Mouse (Mus musculus): ENCODE data around the gene Hoxb8.

Gene Hoxb8

DNA sequence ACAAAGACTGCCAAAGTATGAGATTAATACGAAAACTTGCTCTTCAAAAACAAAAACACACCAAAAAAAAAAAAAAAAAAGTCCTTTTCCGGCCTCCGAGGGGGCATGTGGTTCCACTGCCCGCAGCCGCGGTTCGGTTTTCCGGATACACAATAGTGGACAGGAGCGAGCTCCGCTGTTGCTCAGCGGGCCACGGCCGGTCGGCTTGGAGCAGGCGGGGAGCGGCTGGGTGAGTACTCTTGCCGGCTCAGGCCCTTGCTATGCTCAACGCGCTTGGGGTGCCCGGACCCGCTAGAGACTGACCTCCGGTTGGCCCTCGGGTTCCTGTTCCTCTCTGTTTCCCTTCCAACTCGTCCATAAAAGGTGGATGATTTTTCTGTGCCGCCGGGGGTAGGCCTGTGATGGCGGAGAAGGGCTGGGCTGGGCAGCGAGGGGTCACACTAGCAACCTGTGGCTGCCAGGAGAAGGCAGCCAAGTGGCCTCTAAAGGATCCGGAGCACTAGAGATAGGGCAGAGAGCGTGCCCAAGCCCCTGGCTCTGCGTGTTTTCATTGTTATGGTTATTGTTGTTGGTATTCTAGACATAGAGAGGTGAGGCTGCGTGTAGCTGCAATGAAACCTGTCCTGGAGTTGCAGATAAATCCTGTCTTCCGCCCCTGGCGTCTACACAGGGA lies 33.1 kb downstream of the Hoxb8 start:
- DNase-seq (ENCODE audit: low spot score in 2 of 2) = no peak

DNA sequence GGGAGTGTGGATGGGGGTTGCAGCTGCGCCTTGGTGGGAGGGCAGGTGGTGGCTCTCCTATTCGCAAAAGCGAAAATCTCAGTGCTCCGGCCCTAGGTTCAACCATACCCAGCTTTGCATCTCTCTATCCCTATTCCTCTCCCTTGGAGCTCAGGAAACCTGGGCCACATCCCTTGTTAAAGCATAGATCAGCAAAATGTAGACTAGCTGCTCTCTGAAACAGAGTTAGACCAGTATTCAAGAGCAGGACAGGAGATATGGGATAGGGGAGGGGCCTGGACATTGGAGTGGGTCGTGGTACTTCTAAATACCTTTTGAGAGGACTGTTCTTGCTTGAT lies 33.6 kb downstream of the Hoxb8 start:
- no peak for DNase-seq (ENCODE audit: low spot score in 2 of 2)

DNA sequence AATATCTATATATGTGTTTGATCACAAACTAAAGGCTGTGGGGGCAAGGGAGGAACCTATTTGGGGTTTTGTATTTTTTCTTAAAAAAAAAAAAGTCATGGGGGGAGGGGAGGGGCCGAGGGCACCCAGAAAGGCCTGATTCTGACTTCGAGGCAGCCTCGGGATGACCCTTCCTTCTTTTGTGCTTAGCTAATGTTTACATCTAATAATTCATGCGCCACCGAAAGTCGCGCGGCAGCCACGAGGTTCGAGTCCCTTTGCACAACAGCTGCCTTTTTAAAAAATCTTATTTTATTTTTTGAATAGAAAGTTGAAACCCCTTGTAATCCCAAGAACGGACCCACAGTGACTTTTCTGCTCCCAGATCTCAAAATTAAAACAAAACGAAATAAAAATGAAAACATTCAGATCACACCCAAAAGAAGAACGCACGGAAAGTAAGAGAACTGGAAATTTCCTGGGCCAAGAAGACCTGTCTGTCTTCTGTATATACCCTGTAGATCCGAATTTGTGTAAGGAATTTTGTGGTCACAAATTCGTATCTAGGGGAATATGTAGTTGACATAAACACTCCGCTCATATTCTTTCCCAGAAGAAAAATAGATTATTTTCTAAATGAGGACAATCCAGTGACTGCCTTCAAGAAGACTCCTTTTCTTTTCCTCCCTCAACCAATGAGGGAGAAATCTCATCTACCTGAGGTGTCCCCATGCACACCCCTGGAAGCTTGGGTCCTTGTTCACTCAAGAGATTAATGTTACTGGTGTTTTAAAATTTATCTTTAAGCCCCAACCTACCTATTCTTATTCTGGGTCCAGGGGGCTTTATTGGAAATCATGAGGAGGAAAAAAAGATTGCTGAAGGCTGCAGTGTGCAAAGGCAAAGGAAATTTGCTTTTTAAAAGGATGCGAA lies 35.2 kb downstream of the Hoxb8 start:
- no peak for DNase-seq (ENCODE audit: low spot score in 2 of 2)

DNA sequence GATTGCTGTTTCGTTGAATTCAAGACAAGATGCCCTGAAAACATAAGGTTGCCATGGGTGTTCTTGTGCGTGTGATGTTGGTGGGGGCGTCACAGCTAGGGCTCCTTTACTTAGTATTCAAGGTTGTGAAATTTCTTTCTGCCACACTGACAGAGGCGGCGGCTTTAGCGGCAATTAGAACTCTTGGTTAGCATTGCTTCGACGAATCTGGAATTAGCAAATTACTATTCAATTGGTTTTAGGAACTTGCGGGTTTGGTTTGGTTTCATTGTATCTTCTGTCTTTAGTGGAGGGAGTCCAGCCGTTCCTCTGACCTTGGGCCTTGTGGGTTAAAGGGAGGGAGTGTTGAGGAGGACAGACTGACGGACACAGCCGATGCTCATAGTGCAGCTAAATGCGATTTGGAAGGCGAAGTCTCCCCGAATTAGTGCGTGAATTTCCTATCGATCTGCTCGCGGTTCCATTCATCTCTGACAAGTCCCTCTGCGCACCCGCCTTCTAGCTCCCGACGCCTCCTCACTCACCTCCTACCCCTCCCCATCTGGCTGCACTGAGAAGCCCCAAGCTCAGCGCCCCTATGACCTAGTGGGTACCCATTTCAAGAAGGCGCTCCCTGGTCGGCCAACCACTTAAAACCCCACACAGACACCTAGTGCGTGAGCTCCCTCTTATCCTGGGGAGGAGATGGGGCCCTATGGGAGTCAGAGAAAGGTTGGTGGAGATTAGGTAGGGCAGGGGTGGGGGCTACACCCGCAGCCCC lies 36.1 kb downstream of the Hoxb8 start, which contains the start of gene Hoxb4:
Hoxb4 (plus strand) TSS at position 660 of the 760 bp plus-strand sequence.
- DNase-seq (ENCODE audit: low spot score in 2 of 2) = no peak

DNA sequence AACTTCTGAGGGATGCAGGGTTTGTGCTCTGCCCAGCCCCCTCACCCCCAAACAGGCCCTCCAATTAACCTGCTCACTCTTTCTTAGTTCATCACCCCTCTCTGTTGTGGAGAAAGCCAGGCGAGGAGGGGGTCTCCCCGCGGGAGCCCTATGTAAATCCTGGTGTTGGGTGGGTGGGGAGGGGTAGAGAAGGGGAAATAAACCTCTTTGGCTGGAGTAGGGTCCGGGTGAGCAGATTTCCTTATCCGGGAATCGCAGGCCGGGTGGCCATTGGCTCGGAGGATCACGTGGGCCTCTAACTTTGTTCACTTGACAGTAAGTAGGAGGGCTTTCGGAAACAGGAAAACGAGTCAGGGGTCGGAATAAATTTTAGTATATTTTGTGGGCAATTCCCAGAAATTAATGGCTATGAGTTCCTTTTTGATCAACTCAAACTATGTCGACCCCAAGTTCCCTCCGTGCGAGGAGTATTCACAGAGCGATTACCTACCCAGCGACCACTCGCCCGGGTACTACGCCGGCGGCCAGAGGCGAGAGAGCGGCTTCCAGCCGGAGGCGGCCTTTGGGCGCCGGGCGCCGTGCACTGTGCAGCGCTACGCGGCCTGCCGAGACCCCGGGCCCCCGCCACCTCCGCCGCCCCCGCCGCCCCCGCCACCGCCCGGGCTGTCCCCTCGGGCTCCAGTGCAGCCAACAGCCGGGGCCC lies 36.8 kb downstream of the Hoxb8 start:
- no peak for DNase-seq (ENCODE audit: low spot score in 2 of 2)

DNA sequence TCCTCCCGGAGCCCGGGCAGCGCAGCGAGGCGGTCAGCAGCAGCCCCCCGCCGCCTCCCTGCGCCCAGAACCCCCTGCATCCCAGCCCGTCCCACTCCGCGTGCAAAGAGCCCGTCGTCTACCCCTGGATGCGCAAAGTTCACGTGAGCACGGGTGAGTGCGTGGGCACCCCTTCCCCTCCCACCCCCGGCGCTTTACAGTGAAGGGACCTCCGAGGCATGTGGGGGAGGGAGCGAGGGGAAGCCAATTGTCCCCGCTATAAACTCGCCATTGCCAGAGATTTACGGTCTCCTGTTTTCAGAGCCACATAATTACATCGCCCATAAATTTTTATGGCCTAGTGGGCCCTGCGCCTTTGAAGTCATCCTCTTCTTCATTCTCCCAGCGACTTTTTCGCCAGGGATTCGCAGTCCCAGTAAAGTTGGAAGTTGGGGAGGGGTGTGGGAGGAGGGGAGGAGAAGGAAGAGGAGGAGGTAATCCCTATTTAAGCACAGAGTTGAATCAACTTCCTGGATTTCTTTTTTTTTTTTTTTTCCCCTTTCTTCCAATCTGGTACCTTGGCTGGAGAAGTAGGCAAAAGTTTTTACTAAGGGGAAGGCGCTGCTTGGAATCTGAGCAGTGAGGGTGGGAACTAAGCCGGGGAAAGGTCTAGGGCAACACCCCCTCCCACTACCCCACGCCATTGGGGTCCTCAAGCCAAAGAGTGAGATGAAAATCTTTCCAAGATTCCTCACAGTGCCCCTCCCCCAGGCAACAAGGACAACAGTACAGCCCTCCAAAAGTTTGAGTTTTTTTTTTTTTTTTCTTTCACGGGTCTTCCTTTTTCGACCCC lies 37.6 kb downstream of the Hoxb8 start:
- DNase-seq (ENCODE audit: low spot score in 2 of 2) = no peak

DNA sequence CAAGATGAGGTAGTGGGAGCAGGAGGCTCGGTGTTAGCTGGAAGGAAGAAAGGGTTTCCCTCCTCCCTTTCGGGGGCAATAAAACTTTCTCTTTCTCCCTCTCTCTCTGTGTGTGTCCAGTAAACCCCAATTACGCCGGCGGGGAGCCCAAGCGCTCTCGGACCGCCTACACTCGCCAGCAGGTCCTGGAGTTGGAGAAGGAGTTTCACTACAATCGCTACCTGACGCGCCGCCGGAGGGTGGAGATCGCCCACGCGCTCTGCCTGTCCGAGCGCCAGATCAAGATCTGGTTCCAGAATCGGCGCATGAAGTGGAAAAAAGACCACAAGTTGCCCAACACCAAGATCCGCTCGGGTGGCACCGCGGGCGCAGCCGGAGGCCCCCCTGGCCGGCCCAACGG lies 38.2 kb downstream of the Hoxb8 start:
- no peak for DNase-seq (ENCODE audit: low spot score in 2 of 2)

DNA sequence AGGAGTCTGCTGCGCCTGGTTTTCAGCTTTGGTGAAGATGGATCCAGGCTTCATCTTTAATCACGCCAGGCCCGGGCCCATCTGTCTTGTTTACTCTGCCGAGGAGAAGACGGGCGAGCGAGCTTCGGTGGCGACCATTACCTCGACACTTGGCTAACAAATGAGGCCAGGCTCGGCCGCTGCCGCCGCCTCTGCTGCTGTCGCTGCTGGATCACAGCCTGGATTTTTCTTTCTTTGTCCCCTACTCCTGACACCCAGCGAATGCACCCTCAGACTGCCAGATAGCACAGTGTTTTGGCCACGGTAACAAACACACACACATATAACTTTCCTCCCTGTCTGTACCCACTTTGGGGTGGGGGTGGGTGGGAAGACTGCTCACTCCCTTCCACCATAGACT lies 39.0 kb downstream of the Hoxb8 start:
- no peak for DNase-seq (ENCODE audit: low spot score in 2 of 2)

DNA sequence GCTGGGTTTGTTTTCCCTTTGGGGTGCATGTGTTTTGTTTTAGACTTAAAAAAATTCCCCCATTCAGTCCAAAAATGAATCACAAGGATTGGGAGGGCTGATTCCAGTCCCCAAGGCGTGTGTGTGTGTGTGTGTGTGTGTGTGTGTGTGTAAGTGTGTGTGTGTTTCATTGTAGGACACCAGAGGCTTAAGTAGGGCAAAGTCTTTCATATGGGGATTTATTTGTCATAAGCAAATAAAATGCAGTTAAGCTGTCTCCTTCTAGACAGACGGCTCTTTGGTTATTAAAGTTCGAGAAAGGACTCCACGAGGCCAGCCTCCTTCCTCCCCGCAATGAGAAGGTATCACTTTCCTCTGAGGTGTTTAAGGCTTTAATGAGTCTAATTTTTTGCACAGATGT lies 40.1 kb downstream of the Hoxb8 start:
- no peak for DNase-seq (ENCODE audit: low spot score in 2 of 2)

DNA sequence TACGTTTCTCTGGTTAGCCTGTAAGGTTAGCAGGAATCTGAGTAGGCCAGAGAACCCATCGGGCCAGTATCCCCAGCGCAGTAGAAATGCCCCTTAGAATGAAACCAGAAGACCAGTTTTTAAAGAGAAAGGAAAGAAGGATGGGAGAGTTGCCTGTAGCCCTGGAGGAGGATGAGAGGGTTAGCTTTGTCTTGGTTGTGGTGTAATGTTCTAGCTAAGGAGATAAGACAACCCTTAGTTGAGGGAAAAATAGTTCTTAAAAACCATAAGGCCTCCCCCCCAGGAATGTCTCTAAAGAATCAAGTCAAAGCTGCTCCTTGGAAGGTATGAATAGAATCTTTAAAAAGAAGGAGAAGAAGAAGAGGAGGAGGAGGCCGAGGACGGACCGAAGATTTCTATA lies 41.0 kb downstream of the Hoxb8 start:
- DNase-seq (ENCODE audit: low spot score in 2 of 2) = no peak

DNA sequence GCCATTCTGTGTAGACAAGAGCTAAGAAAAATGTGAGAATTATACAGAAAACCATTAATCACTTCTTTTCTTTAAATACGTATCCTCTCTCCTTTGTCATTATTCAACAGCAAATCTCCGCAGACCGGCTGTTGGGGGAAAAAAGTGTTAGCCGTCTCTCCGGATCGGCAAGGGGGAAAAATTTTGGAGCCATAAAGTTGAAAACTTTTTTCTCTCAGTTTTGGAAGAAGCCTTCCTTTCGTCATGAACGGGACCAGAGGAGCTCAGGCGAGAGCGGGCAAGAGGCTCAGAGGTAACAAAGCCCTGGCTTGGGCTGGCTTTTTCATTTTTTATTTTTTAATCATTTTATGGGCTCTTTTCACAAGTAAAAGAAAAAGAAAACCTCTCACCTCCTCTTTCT lies 41.4 kb downstream of the Hoxb8 start, which contains the start of gene Hoxb3:
Hoxb3 (plus strand) TSS at position 173 of the 400 bp plus-strand sequence.
- no peak for DNase-seq (ENCODE audit: low spot score in 2 of 2)

DNA sequence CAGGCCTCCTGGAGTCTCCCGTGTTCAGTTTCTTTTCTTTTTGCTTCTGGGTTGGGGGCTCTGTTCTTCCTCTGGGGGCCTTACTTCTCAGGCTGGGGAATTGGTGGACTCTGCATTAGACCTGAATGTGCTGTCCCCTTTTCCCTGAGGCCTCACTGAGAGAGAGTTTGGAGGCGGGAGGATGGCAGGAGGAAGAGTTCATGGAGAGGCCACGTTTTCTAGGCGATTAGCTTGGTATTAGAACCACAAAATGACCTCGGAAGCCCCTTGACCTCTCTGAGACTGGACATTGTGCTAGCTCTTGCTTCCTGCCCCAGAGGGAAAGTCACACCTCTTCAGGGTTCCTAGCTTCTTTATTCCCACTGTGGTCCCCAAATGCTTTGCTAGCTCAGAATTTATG lies 42.4 kb downstream of the Hoxb8 start:
- no peak for DNase-seq (ENCODE audit: low spot score in 2 of 2)

DNA sequence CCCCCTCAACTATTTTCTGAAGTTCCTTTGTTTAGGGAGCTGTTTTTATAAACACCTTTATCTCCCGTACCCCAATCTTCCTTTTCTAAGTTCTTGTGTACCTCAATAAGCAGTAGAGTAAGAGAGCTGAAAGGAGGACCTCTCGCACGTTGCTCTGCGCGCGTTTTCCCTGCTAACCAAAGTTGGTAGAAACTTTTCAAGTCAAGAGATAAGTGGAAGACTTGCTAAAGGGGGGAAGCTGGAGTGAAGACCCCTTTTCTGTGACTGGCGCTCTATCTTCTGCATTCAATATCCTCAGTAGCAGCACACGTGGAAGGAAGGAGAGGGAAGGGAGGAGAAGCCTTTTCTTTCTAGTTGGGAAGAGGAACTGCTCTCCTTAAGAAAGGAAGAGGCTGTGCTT lies 43.3 kb downstream of the Hoxb8 start:
- no peak for DNase-seq (ENCODE audit: low spot score in 2 of 2)

DNA sequence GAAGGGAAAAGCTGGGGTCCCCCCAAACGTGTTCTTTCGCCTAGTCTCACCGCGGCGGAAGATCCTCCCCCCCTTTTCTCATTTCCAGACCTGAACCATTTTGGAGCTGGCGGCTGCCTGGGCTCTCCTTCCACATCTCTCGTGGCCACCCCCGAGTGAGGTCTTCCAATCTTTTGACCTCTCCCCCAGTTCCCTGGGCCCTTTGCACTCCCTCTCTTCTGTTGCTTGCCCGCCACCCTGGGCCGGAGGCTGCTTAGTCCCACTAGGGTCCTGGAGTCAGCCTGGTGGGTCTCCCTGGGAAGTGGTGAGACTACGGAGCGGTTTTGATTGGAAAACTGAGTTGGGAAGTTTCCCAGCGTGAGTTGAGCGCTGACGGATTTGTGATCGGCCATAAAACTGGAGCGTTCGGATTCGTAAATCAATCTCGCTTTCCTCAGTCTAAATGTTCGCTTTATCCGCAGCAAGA lies 44.1 kb downstream of the Hoxb8 start:
- no peak for DNase-seq (ENCODE audit: low spot score in 2 of 2)

DNA sequence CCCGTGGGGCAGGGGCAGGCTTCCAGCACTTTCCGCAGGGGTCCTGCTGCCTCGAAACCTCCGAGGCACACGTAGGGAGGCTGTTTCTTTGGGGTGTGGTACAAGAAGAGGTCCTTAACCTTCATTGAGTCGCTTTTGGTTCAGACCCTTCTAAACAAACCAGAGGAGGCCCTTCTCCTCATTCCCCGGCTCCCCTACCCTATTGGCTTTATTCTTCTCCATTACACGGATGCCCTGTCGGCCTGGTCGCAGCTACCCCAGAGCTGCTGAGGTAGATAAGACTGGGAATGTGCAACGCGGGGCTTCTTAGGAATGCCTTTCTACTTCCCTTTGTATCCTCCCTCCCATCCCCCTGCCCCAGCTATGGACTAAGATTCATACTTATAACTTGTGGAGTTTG lies 45.0 kb downstream of the Hoxb8 start:
- DNase-seq (ENCODE audit: low spot score in 2 of 2) = no peak

DNA sequence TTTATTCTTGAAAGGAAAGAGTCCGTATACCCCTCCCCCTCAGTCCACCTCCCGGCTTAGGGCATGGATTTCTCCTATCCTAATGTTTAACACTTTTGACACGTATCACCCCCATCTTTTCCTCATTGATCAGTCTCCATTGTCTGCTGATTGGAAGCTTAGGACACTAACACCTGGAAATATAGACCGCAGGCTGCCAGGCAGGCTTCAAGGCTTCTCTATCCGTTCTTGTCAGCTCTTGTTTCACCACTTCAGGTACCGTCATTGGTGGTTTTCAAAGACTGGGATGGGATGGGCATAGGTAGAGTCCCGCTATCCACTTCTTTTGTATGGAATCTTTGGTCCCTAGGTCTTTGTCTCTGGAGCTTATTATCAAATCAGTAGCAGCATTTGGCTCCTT lies 45.4 kb downstream of the Hoxb8 start:
- no peak for DNase-seq (ENCODE audit: low spot score in 2 of 2)

DNA sequence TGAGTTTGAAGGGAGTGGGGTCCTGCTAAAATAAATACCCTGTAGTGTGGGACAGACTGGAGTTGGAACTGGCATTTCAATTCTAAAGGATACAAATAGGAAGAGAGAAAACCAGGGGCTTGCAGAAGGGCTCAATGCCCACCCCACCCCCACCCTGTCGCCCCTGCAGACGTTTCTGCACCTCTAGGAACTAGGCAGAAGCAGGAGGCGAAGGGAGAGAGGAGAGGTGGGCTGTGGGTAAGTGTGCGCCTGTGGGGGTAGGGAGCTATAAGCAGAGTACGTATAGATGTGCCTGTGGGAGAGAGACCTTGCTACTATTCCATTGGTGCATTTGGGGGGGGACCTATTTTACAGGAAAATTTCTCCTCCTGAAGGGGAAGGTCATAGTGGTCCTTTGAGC lies 46.0 kb downstream of the Hoxb8 start:
- no peak for DNase-seq (ENCODE audit: low spot score in 2 of 2)

DNA sequence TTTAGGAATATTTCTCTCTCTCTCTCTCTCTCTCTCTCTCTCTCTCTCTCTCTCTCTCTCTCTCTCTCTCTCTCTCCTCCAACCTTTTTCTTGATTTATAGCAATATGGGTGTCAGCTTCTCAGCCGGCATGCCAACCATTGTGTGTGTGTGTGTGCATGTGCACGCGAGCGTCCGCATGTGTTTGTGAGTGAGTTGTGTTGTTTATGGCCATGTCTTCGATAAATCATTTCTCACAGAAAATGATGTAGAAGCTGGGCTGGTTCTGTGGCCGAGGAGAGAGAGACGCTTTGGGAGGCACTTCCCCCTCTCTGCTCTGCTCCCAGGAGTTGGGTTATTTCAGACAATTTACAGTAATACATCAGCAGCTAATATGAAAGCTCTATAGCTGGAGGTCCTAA lies 46.9 kb downstream of the Hoxb8 start:
- no peak for DNase-seq (ENCODE audit: low spot score in 2 of 2)

DNA sequence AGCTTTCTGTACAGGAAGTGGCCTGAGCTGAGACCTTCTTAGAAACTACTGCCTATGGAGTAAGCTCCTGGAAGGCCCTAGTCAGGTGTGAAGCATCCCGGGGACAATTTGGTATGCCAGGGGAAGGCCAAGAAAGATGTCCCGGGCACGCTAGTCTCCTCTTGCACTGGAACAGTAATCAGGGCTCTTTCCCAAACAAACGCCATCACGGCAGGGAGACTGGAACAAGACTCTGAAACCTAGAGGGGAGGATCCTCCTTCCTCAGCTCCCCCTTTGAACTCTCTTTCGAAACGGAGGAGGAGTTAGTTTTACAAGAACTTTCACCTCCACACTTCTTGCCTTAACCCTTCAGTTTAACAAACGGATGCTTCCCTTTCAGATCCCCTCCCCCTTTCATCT lies 50.4 kb downstream of the Hoxb8 start:
- DNase-seq (ENCODE audit: low spot score in 2 of 2) = no peak

DNA sequence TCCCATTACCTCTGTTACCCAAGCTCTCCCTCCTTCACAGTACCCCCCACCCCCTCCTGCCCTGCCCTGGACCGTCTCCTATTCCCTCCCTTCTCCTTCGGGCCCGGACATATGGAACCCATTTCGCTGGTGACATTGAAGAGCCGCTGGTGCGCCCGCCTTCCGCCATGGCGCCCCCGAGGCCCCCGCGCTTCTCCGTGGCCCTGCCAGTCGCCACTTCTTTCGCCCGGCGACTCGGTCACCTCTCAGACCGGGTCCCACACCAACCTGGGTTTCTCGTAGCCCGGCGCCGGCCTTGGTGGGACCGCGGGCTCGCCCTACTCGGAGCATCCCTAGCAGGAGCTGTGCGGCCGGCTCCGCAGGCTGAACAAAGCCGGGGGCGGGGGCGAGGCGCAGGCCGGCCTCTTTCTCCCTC lies 50.9 kb downstream of the Hoxb8 start:
- no peak for DNase-seq (ENCODE audit: low spot score in 2 of 2)
